Mouse (Mus musculus): ENCODE measurements at regions not wholly inside any gene's neighbourhood (a gene's known extent, or its start where the extent isn't known, plus 50 kb on each side); places are given as distances from the start of the nearest gene placed in this dataset.

- no peak for DNase-seq (ENCODE audit: extremely low spot score in 1 of 2, low spot score in 2 of 2)
- TF ChIP-seq CTCF (IDR thresholded peaks at IDR 0.05) = no peak
- intact Hi-C loops (cut with DNase I) = no loop called here
- no peak overlapping the region for H3K27ac ChIP-seq
- no peak overlapping the region for H3K4me3 ChIP-seq
These were observed 592.0 kb downstream of the Ofcc1 start for GRCm38 (mm10) chr13:39769228-39769627.

GRCm38 (mm10) chr13:39766897-39767296, 594.4 kb downstream of the Ofcc1 start:
- intact Hi-C loops (cut with DNase I) = no loop called here
- DNase-seq (ENCODE audit: extremely low spot score in 1 of 2, low spot score in 2 of 2) = no peak
- TF ChIP-seq CTCF (IDR thresholded peaks at IDR 0.05) = no peak
- H3K27ac ChIP-seq = no peak overlapping the region
- no peak overlapping the region for H3K4me3 ChIP-seq

All from left cerebral cortex, adult 2 months (tissue).